Mouse (Mus musculus) embryonic facial prominence, embryonic 10.5 days (tissue): ENCODE measurements around the gene Gm10271. TPM values are rescaled to one million over a fixed set of nuclear protein-coding genes. Genes with fewer than 3 reads are reported as not detected.

Source experiments
- DNase-seq: peaks from one replicate; pipeline ENCODE4 v3.0.0-alpha.2; 2017; ENCODE audit warnings: low spot score
- H3K27ac ChIP-seq: fragments of 300-500 bp; sonication (generic); replicated peaks from 2 replicates; pipeline ENCODE4 v1.5.1; 2016; ENCODE audit warnings: mild to moderate bottlenecking
- H3K27me3 ChIP-seq: fragments of 300-500 bp; sonication (generic); replicated peaks from 2 replicates; pipeline ENCODE4 v1.6.1; 2016; ENCODE audit warnings: low read depth, mild to moderate bottlenecking; ENCODE audit not compliant: poor library complexity, severe bottlenecking
- H3K36me3 ChIP-seq: fragments of 300-500 bp; sonication (generic); replicated peaks from 2 replicates; pipeline ENCODE4 v1.6.1; 2016; ENCODE audit warnings: mild to moderate bottlenecking, moderate library complexity
- H3K4me1 ChIP-seq: fragments of 300-500 bp; sonication (generic); 2 replicates; pipeline ENCODE4 v1.6.1; 2016
- H3K4me3 ChIP-seq: fragments of 300-500 bp; sonication (generic); 2 replicates; pipeline ENCODE4 v1.5.1; 2016; ENCODE audit warnings: mild to moderate bottlenecking, moderate library complexity
- H3K9me3 ChIP-seq: fragments of 300-500 bp; sonication (generic); 2 replicates; pipeline ENCODE4 v1.6.1; 2016; ENCODE audit warnings: mild to moderate bottlenecking
- WGBS: fragments of 180-500 bp; shearing (Covaris S2); methylation state at CpG from one replicate; pipeline ENCODE4 v1.1.7; 2016; 5-methylcytosine and 5-hydroxymethylcytosine counted together
- polyA plus RNA-seq: library from polyadenylated mRNA; unstranded; fragments of >200 nt; fragmentation: Nextera tagmentation; extraction: Ambion mirVana; gene quantifications from 2 replicates; pipeline ENCODE4 v1.2.1, GENCODE M21; 2016

The Gm10271 gene
- polyA plus RNA-seq, 1 experiment from 2014 or later, result not detected

DNA sequence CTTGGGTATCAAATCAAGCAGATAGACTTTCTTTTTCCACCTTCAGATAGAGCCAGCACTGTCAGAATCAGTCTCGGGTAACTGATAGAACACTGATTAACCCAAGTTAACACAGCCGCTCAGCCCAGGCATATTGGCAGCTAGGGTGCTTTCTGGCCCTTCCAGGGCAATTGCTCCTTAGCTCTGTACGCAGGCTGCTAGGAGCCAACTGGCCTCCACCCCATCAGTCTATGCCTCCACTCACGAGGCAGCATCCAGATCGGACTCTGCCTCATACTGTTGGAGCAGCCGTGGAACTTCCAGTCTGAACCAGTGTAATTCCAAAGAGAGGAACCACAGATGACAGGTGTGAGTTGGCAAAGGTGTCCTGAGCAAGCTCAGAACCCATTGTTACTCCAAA lies 6.3 kb downstream of the Gm10271 start:
- Histone ChIP-seq H3K9me3 (no peaks in the 10 kb centered on the region), H3K27ac (no peak overlapping the region), H3K4me1 (peaks cover 19% of the 10 kb centered on the region), H3K4me3 (no peak overlapping the region), H3K36me3 (no peaks in the 10 kb centered on the region), H3K27me3 (no peaks in the 10 kb centered on the region)
- no peak for DNase-seq
- 87% methylated on average over 6 of the region's 6 CpGs for WGBS

DNA sequence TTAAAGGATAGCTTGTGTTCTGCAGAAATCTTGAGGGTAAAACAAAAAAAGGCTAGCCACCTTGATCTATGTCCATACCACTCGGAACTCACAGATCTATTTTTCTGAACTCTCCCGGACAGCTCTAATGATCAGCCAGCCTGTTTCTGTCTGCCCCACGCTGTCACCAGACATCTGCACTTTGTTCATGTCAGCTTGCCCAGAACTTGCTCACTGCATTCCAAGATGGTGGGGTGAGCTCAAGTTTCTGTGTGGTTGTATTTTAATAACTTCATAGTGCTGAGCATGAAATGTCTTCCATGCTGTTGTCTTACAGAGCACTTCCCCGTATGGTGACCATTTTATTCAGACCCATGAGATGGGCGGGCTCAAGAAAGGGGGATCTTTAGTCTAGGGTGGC lies 7.1 kb downstream of the Gm10271 start:
- Histone ChIP-seq H3K9me3 (no peaks in the 10 kb centered on the region), H3K27ac (no peak overlapping the region), H3K4me3 (no peak overlapping the region), H3K27me3 (no peaks in the 10 kb centered on the region), H3K36me3 (no peaks in the 10 kb centered on the region), H3K4me1 (peaks cover 19% of the 10 kb centered on the region)
- peak; percentile 56 for DNase-seq
- 60% methylated on average over 5 of the region's 5 CpGs for WGBS

DNA sequence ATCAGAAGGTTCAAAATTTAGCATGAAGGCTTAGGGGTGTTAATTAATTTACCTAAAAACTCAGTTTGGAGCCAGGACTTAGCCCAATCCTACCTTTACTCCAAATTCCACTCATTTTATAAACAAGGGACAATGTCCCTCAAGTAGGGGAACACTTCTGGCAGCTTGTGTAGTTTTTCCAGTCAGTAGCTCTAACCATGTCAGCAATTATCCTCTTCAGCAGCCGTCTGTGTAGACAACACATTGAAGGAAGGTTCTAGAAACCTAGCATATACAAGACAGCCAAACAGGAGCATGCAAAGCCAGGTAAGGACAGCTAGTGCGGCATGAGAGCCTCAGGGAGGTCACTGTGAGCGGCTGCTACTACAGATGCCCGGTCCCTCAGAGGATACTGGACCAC lies 7.8 kb downstream of the Gm10271 start:
- Histone ChIP-seq H3K4me1 (peaks cover 19% of the 10 kb centered on the region), H3K27me3 (no peaks in the 10 kb centered on the region), H3K9me3 (no peaks in the 10 kb centered on the region), H3K36me3 (no peaks in the 10 kb centered on the region), H3K27ac (no peak overlapping the region), H3K4me3 (no peak overlapping the region)
- DNase-seq, result no peak
- 87% methylated on average over 4 of the region's 4 CpGs for WGBS

DNA sequence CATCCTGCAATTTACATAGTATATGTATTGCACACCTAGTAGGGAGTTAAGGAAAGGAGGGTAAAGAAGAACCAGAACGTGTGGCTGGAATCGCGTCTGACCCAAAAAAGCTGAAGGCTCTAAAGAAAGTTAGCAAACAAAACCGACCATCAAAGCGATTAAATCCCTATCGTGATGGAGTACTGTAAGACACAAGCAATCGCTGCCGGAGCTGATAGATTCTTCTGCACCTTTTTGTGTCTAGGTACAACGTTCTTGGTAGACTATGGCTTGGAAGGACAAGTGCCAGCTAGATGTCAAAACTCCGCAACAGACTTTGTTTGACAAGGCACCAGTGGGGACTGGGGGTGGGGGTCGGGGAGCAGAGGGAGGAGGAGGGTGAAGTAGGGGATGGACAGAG lies 8.3 kb downstream of the Gm10271 start:
- no peak for DNase-seq
- 84% methylated on average over 11 of the region's 11 CpGs for WGBS
- Histone ChIP-seq H3K36me3 (no peaks in the 10 kb centered on the region), H3K4me3 (no peak overlapping the region), H3K9me3 (no peaks in the 10 kb centered on the region), H3K27ac (no peak overlapping the region), H3K4me1 (peaks cover 19% of the 10 kb centered on the region), H3K27me3 (no peaks in the 10 kb centered on the region)

DNA sequence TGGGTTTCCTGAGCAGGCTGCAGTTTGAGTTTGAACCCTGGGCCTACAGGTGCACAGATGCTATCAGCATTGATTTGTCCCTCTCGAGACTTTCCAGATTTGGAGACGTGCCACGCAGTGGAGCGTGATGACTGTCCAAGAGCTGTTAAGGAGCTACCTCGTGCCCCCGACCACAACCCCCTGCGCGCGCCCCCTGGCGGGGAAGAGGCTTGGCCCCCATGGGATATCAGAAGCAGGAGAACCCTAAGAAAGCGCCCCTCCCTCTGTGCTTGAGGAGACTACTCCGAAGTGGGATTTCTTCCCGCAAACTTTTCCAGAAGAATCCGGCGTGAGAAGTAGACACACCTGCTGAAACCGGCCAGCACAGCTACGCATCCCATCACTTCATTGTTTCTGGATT lies 9.6 kb downstream of the Gm10271 start:
- H3K27ac ChIP-seq, result no peak overlapping the region
- no peak overlapping the region for H3K4me3 ChIP-seq
- WGBS, result 55% methylated on average over 17 of the region's 17 CpGs
- H3K36me3 ChIP-seq, result no peaks in the 10 kb centered on the region
- H3K9me3 ChIP-seq, result no peaks in the 10 kb centered on the region
- no peaks in the 10 kb centered on the region for H3K27me3 ChIP-seq
- peak; percentile 37 for DNase-seq
- H3K4me1 ChIP-seq, result peaks cover 19% of the 10 kb centered on the region

DNA sequence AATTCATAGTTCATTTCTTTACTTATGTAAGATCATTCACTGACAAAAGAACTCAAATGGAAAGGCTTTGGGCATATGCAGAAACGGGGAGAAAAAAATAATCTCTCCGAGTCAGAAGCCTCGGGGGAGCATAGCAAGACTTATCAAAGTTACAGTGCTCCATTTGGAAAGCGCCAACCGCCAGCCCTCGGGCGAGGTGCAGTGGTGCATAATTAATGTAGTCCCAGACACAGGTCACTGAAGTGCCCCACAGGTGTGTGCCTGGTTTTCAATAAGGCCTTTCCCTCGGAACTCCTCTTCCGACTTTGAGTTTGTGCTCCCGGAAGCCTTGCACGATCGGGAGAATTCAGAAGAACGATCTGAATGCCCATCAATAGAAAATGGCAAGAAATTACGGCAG lies 10.3 kb downstream of the Gm10271 start:
- peaks cover 19% of the 10 kb centered on the region for H3K4me1 ChIP-seq
- WGBS, result 82% methylated on average over 14 of the region's 14 CpGs

DNA sequence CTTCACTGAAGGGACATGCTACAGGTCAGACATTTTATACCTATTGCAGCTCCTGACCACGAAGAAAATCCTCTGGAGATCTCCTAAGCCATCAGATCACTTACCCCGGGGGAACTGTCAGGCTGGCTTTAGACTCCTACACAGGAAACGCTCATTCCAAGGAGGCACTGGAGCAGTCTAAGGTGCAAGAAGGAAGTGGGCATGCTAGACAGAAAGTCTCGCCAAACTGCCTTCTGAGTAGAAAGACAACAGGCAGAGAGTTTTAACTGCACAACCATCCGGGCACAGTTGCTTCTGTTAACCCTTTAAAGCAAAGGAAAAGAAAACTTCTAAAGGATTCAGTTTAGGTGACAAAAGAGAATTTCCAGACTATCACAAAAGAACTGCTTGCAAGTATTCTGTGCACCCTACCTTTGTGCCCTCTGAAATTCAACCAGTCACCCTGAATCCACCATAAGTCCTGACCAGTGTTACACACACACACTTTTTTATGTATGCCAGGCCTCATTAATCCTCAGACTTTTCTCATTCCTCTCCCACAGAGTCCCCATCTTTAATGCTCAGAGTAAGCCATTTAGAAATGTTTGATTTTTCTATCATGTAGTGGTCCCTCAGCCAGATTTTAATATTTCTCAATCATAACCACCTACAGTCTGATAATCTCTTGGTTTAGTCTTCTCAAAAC lies 14.4 kb downstream of the Gm10271 start:
- DNase-seq, result no peak
- Histone ChIP-seq H3K27ac (no peak overlapping the region), H3K36me3 (no peaks in the 10 kb centered on the region), H3K4me1 (peaks cover 3% of the 10 kb centered on the region; the same call in 1 of the 2 replicates), H3K27me3 (no peaks in the 10 kb centered on the region), H3K4me3 (no peak overlapping the region), H3K9me3 (no peaks in the 10 kb centered on the region)
- 37% methylated on average over 5 of the region's 5 CpGs for WGBS

More for the DNA sequence above, 10.3 kb downstream of the Gm10271 start:
- Histone ChIP-seq H3K9me3 (no peaks in the 10 kb centered on the region), H3K4me3 (no peak overlapping the region), H3K36me3 (no peaks in the 10 kb centered on the region), H3K27ac (no peak overlapping the region), H3K27me3 (no peaks in the 10 kb centered on the region)
- DNase-seq, result no peak

DNA sequence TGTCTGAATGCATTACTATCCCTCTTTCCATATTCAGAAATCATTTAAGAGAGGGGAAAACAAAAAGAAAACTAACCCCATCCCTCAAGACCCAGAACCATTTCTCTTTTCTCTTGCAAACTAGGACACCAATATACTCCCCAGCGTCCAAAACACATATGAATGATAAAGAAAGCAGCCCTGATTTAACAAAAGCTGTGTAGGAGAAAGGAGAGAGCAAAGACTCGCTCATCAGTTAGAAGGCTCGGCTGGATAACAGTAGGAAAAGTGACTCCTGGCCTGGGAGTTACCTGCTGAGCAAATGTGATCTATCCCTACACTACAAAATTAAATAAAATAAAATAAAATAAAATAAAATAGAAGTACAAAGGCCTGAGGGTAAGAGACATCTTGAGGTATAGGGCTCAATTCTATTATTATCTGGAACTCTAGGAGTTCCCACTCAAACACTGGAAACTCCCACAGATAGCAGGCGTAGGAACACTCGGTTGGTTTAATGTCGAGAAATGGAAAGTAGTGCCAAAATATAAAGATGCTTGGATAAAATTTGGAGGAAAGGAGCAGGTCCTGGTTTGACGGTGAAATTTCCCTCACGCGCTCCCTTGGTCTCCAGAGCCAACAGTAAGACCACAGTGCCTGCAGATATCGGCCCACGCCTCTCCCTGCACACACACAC lies 15.8 kb downstream of the Gm10271 start:
- Histone ChIP-seq H3K9me3 (no peaks in the 10 kb centered on the region), H3K4me3 (no peak overlapping the region), H3K4me1 (no peaks in the 10 kb centered on the region), H3K36me3 (no peaks in the 10 kb centered on the region), H3K27me3 (no peaks in the 10 kb centered on the region), H3K27ac (no peak overlapping the region)
- WGBS, result 93% methylated on average over 11 of the region's 11 CpGs
- no peak for DNase-seq

DNA sequence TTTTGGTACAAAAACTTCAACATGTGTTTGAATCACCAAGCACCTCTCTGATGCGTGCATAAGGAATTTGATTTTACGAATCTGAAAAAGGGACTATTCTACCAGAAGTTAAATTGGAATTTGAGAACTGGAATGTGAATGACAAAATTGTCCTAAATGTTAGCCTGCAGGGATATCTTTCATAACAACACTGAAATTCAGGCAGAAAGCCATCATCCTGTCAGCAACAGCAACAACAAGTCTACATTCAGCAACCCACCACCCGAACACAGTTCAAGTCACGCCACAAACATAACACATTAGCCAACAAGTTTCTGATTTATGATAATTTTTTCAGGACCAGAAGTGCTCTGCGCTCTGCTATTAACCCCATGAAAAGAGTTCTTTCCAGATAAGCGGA lies 17.2 kb downstream of the Gm10271 start:
- Histone ChIP-seq H3K36me3 (no peaks in the 10 kb centered on the region), H3K4me3 (no peak overlapping the region), H3K27ac (no peak overlapping the region), H3K27me3 (no peaks in the 10 kb centered on the region), H3K4me1 (peaks cover 6% of the 10 kb centered on the region; the same call in 1 of the 2 replicates), H3K9me3 (no peaks in the 10 kb centered on the region)
- 93% methylated on average over 6 of the region's 6 CpGs for WGBS
- no peak for DNase-seq

DNA sequence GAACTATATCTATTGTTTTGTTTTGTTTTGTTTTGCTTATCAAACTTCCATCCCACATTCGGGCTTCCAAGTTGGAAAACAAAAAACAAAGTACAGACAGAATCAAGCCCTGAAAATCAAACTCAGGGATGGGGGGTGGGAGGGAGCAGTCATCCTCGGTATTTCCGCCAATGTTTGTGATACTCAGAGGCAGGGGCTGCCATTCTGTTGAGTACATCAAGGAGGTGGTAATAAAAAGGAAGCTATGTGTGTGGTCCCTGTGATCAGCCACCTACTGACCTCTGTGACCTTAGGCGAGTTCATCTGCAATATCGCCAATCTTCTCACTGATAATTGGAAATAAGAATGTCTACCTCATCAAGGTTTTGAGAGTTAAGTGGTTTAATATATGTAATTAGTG lies 21.5 kb downstream of the Gm10271 start:
- H3K4me3 ChIP-seq, result peak overlapping the region; percentile 94
- H3K27me3 ChIP-seq, result no peaks in the 10 kb centered on the region
- 0 out of 2 replicates have a peak, but pooled peaks cover 3% of the 10 kb centered on the region for H3K36me3 ChIP-seq
- WGBS, result 28% methylated on average over 5 of the region's 5 CpGs
- H3K9me3 ChIP-seq, result no peaks in the 10 kb centered on the region
- peak overlapping the region; percentile 91 for H3K27ac ChIP-seq
- no peak for DNase-seq
- H3K4me1 ChIP-seq, result peaks cover 27% of the 10 kb centered on the region

DNA sequence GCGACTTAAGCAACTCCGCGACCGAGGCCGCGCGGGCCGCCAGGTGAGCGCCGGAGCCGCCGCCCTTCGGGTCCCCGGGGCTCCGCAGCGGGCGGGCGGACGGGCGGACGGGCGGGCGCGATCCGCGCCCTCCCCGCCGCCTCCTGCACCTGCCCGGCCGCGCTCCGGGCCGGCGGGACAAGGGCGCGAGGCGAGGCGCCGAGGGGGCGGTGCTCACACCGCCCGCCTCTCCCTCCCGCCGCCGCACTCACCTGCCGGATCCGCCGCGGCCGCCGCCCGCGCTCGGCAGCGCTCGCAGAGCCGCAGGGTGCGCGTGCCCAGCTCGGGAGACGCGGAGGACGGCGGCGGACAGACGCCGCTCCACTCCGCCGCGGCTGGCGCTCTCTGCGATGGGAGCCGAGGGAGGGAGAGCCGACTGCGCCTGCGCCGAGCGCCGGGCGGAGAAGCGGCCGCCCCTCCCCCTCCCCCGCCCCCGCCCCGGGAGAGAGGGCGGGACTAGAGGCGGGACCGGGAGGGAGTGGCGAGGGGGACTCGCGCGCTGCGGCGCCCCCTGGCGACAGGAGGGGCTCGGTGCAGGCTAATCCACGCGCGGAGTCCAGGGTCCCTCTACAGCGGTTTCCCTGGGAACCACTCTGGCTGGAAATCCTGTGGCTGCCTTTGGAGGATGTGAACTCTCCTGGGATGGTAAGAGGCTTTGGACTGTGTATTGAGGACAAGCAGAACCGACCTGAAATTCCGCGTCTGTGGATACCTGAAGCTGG lies 22.2 kb downstream of the Gm10271 start, which contains the start of gene Rab3ip:
Rab3ip (minus strand) TSS at position 761 of the 761 bp plus-strand sequence.
- WGBS, result under 1% methylated on average over 103 of the region's 103 CpGs
- H3K27ac ChIP-seq, result peak within 1 kb of the TSS; percentile 91
- peak; percentile 98 for DNase-seq
- 0 out of 2 replicates have a peak, but pooled peaks cover 4% of the 10 kb centered on the region for H3K36me3 ChIP-seq
- no peaks in the 10 kb centered on the region for H3K9me3 ChIP-seq
- no peaks in the 10 kb centered on the region for H3K27me3 ChIP-seq
- H3K4me3 ChIP-seq, result peak within 1 kb of the TSS; percentile 94
- H3K4me1 ChIP-seq, result peaks cover 27% of the 10 kb centered on the region

DNA sequence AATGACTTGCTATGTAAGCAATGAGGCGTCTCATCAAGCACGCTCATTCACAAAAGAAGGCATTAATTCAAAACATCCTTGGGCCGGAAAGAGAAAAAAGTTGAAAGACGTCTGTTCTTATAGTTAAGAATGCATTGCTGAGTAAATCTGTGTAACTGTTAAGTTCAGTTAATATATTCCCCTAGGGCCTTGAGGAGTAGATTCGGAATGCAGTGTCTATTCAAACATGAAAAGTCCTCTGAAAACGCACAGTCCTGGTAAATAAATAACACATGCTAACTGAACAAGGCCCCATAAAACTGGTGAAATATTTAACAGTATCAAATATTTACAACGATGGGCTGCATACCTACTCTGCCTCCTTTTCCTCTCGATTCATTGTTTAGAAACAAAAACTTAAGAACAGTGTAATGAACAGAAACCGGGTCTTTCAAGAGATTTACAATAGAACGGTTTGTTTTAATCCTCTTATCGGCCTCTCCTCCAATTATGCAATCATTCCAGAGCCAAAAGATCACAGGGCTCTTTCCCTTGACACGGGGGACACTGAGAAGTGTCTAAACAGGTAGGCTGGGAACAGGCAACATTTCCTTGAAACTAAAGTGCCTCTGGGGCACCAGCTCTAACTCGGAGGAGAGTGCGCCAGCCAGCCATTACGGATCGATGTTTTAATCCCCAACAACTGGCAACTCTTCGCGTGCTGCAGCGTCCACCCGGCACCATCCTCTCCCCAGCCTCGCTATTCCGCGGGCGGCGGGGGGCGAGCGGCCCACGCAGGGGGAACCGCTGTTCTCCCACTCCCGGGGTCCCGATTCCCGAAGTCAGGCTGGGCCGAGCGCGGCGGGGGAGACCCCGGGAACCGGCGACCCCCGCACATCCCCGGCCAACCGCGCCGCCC lies 23.0 kb downstream of the Gm10271 start:
- Histone ChIP-seq H3K27ac (peak overlapping the region; percentile 91), H3K4me3 (peak overlapping the region; percentile 94), H3K9me3 (no peaks in the 10 kb centered on the region), H3K27me3 (no peaks in the 10 kb centered on the region), H3K4me1 (peaks cover 30% of the 10 kb centered on the region), H3K36me3 (0 out of 2 replicates have a peak, but pooled peaks cover 4% of the 10 kb centered on the region)
- WGBS, result 1% methylated on average over 44 of the region's 44 CpGs
- peak; percentile 62 for DNase-seq
